Mouse (Mus musculus): ENCODE data around the gene Tmem189. TPM values are rescaled to one million over a fixed set of nuclear protein-coding genes. Genes with fewer than 3 reads are reported as not detected.

Gene Tmem189
- total RNA-seq, 2 experiments from 2014 or later: 54.6 to 58.5 TPM

- intact Hi-C loops (cut with DNase I): loop anchor here (1.0 kb wide), 1 partner anchor 69 kb away; no protein-coding TSS in a partner anchor
- no peak for DNase-seq (ENCODE audit: low spot score in 2 of 2)
Measured at GRCm38 (mm10) chr2:167605817-167606744, 83.5 kb downstream of the Tmem189 start.

GRCm38 (mm10) chr2:167605178-167605794 is 84.3 kb downstream of the Tmem189 start:
- DNase-seq (ENCODE audit: low spot score in 2 of 2): peak; percentile 88 to 92
- intact Hi-C loops (cut with DNase I): loop anchor here (1.0 kb wide), 1 partner anchor 68 kb away; no protein-coding TSS in a partner anchor

GRCm38 (mm10) chr2:167602978-167603377 is 86.6 kb downstream of the Tmem189 start:
- DNase-seq (ENCODE audit: low spot score in 2 of 2): no peak
- intact Hi-C loops (cut with DNase I): no loop called here

GRCm38 (mm10) chr2:167602364-167602763 is 87.3 kb downstream of the Tmem189 start:
- intact Hi-C loops (cut with DNase I): no loop called here
- DNase-seq (ENCODE audit: low spot score in 2 of 2): no peak

GRCm38 (mm10) chr2:167600481-167600995 is 89.1 kb downstream of the Tmem189 start:
- no peak for DNase-seq (ENCODE audit: low spot score in 2 of 2)
- intact Hi-C loops (cut with DNase I): no loop called here

- intact Hi-C loops (cut with DNase I): no loop called here
- DNase-seq (ENCODE audit: low spot score in 2 of 2): no peak
Measured at GRCm38 (mm10) chr2:167599917-167600316, 89.7 kb downstream of the Tmem189 start.

GRCm38 (mm10) chr2:167599195-167599594 is 90.4 kb downstream of the Tmem189 start:
- intact Hi-C loops (cut with DNase I): no loop called here

GRCm38 (mm10) chr2:167597492-167598186 is 92.0 kb downstream of the Tmem189 start:
- intact Hi-C loops (cut with DNase I): no loop called here
- no peak for DNase-seq (ENCODE audit: low spot score in 2 of 2)

More at GRCm38 (mm10) chr2:167599195-167599594, 90.4 kb downstream of the Tmem189 start:
- DNase-seq (ENCODE audit: low spot score in 2 of 2): no peak

GRCm38 (mm10) chr2:167596726-167597491 is 92.7 kb downstream of the Tmem189 start:
- intact Hi-C loops (cut with DNase I): no loop called here
- DNase-seq (ENCODE audit: low spot score in 2 of 2): no peak

GRCm38 (mm10) chr2:167596262-167596661 is 93.4 kb downstream of the Tmem189 start:
- intact Hi-C loops (cut with DNase I): no loop called here
- no peak for DNase-seq (ENCODE audit: low spot score in 2 of 2)

- intact Hi-C loops (cut with DNase I): no loop called here
- no peak for DNase-seq (ENCODE audit: low spot score in 2 of 2)
Measured at GRCm38 (mm10) chr2:167595761-167596171, 93.9 kb downstream of the Tmem189 start.

- peak; percentile 70 to 85 for DNase-seq (ENCODE audit: low spot score in 2 of 2)
- intact Hi-C loops (cut with DNase I): no loop called here
Measured at GRCm38 (mm10) chr2:167594444-167594934, 95.1 kb downstream of the Tmem189 start.

GRCm38 (mm10) chr2:167593551-167594250 is 95.9 kb downstream of the Tmem189 start:
- DNase-seq (ENCODE audit: low spot score in 2 of 2): no peak
- intact Hi-C loops (cut with DNase I): no loop called here

Small RNA genes within 50 kb of the gene (microRNA-seq; reads per million reads assigned to microRNA genes)
- 0 reads per million in 2 experiments for gene Gm22355

Other genes starting within 250 kb of the Tmem189 start
- gene Rnf114, start 197.2 kb downstream of the Tmem189 start, total RNA-seq (2021): 10 to 100 TPM; 40.8 to 43.1 TPM
- 10 to 100 TPM; 74.5 to 77.2 TPM for gene Spata2, start 196.9 kb downstream of the Tmem189 start, total RNA-seq (2021)
- gene Snai1, start 151.6 kb downstream of the Tmem189 start, total RNA-seq (2021): under 1 TPM; 0.86 to 0.95 TPM
- 100 to 1,000 TPM; 215 to 250 TPM for gene Ube2v1, start 57.7 kb downstream of the Tmem189 start, total RNA-seq (2021)
- gene Gm20431, start 28.3 kb downstream of the Tmem189 start, total RNA-seq (2021): 10 to 100 TPM; 63.3 to 65.1 TPM
- 10 to 100 TPM; 12.6 to 13.4 TPM for gene Cebpb, start 907 bp downstream of the Tmem189 start, total RNA-seq (2021)
- gene Ptpn1, start 242.2 kb upstream of the Tmem189 start, total RNA-seq (2021): 10 to 100 TPM; 62.3 to 66.7 TPM

Data from left cerebral cortex, postnatal 14 days (tissue).